Mouse (Mus musculus) limb, embryonic 13.5 days (tissue): ENCODE data around the gene Nup205. TPM values are rescaled to one million over a fixed set of nuclear protein-coding genes. Genes with fewer than 3 reads are reported as not detected.
"Not testable (repeated sequence)": the region's sequence is repeated elsewhere in the genome, so short reads cannot be mapped to it uniquely, and the experiment has no call there.

Experiments used
- ATAC-seq: fragments of 200-750 bp; cut with Nextera tagmentation; 2 replicates; pipeline ENCODE4 v1.8.0; 2017; ENCODE audit warnings: low read depth, moderate number of reproducible peaks, moderate TSS enrichment; ENCODE audit not compliant: low FRiP score
- H3K27ac ChIP-seq: fragments of 300-500 bp; sonication (generic); 2 replicates; pipeline ENCODE4 v1.5.1; 2015; ENCODE audit warnings: inconsistent platforms, mild to moderate bottlenecking, moderate library complexity
- H3K27me3 ChIP-seq: fragments of 300-500 bp; sonication (generic); 2 replicates; pipeline ENCODE4 v1.6.1; 2015; ENCODE audit warnings: mild to moderate bottlenecking, inconsistent platforms
- H3K36me3 ChIP-seq: fragments of 300-500 bp; sonication (generic); 2 replicates; pipeline ENCODE4 v1.6.1; 2015; ENCODE audit warnings: inconsistent platforms, mild to moderate bottlenecking, moderate library complexity
- H3K4me1 ChIP-seq: fragments of 300-500 bp; sonication (generic); 2 replicates; pipeline ENCODE4 v1.6.1; 2015; ENCODE audit warnings: inconsistent platforms
- H3K4me2 ChIP-seq: fragments of 300-500 bp; sonication (generic); replicated peaks from 2 replicates; pipeline ENCODE4 v1.6.1; 2015; ENCODE audit warnings: inconsistent platforms, mild to moderate bottlenecking, moderate library complexity
- H3K4me3 ChIP-seq: fragments of 300-500 bp; sonication (generic); 2 replicates; pipeline ENCODE4 v1.5.1; 2015; ENCODE audit warnings: moderate library complexity, mild to moderate bottlenecking, inconsistent platforms
- H3K9ac ChIP-seq: fragments of 300-500 bp; sonication (generic); 2 replicates; pipeline ENCODE4 v1.6.1; 2015; ENCODE audit warnings: mild to moderate bottlenecking, inconsistent platforms
- H3K9me3 ChIP-seq: fragments of 300-500 bp; sonication (generic); 2 replicates; pipeline ENCODE4 v1.6.1; 2016; ENCODE audit warnings: inconsistent platforms
- WGBS: fragments of 180-500 bp; shearing (Covaris S2); methylation state at CpG from one replicate; pipeline ENCODE4 v1.1.7; 2015; 5-methylcytosine and 5-hydroxymethylcytosine counted together
- polyA plus RNA-seq: library from polyadenylated mRNA; unstranded; fragments of >200 nt; fragmentation: Nextera tagmentation; extraction: Ambion mirVana; gene quantifications from 2 replicates; pipeline ENCODE4 v1.2.1, GENCODE M21; 2015

Nup205 gene
- polyA plus RNA-seq, result 29.4 and 36.0 TPM in 2 replicates

- 3% methylated on average over 34 of the region's 34 CpGs for WGBS
- ATAC-seq, result peak; percentile 91
- Histone ChIP-seq H3K4me1 (peaks cover 9% of the 10 kb centered on the region), H3K36me3 (no peaks in the 10 kb centered on the region), H3K27ac (peak within 1 kb of the TSS; percentile 90), H3K9me3 (no peaks in the 10 kb centered on the region), H3K9ac (peak within 1 kb of the TSS; percentile 92), H3K4me2 (peak within 1 kb of the TSS; percentile 88), H3K27me3 (no peaks in the 10 kb centered on the region), H3K4me3 (peak within 1 kb of the TSS; percentile 90)
These were observed at the start of gene Nup205 for GRCm38 (mm10) chr6:35176979-35177649. TSS of gene Nup205 (plus strand) at chr6:35177421.

- no peaks in the 10 kb centered on the region for H3K27me3 ChIP-seq
- peaks cover 19% of the 10 kb centered on the region for H3K4me1 ChIP-seq
- no peaks in the 10 kb centered on the region for H3K36me3 ChIP-seq
- H3K9ac ChIP-seq, result peak overlapping the region; percentile 92
- H3K4me2 ChIP-seq, result peak overlapping the region; percentile 83
- under 1% methylated on average over 11 of the region's 11 CpGs for WGBS
- no peak for ATAC-seq
- peak overlapping the region; percentile 85 for H3K4me3 ChIP-seq
- H3K9me3 ChIP-seq, result no peaks in the 10 kb centered on the region
- H3K27ac ChIP-seq, result peak overlapping the region; percentile 90; the same call in 1 of the 2 replicates
These were observed 44.4 kb upstream of the Nup205 start for GRCm38 (mm10) chr6:35132806-35133205.

- H3K27me3 ChIP-seq, result no peaks in the 10 kb centered on the region
- peak; percentile 91 for ATAC-seq
- H3K9ac ChIP-seq, result peak overlapping the region; percentile 92
- H3K4me1 ChIP-seq, result peaks cover 19% of the 10 kb centered on the region
- no peaks in the 10 kb centered on the region for H3K9me3 ChIP-seq
- no peaks in the 10 kb centered on the region for H3K36me3 ChIP-seq
- H3K27ac ChIP-seq, result peak overlapping the region; percentile 90
- H3K4me3 ChIP-seq, result peak overlapping the region; percentile 85
- 0% methylated on average over 18 of the region's 25 CpGs for WGBS
- peak overlapping the region; percentile 83 for H3K4me2 ChIP-seq
These were observed 44.0 kb upstream of the Nup205 start for GRCm38 (mm10) chr6:35133246-35133578.

- ATAC-seq, result peak; percentile 99
- under 1% methylated on average over 55 of the region's 55 CpGs for WGBS
- Histone ChIP-seq H3K9me3 (no peaks in the 10 kb centered on the region), H3K4me3 (peak within 1 kb of the TSS; percentile 85), H3K27ac (peak within 1 kb of the TSS; percentile 90), H3K27me3 (no peaks in the 10 kb centered on the region), H3K4me2 (peak within 1 kb of the TSS; percentile 83), H3K4me1 (peaks cover 19% of the 10 kb centered on the region), H3K36me3 (no peaks in the 10 kb centered on the region), H3K9ac (peak within 1 kb of the TSS; percentile 92)
These were observed 43.4 kb upstream of the Nup205 start, which contains the start of gene Cnot4 for GRCm38 (mm10) chr6:35133579-35134488. TSS of gene Cnot4 (minus strand) at chr6:35133724.

GRCm38 (mm10) chr6:35134844-35135243 lies 42.4 kb upstream of the Nup205 start:
- H3K27me3 ChIP-seq, result no peaks in the 10 kb centered on the region
- peak overlapping the region; percentile 85 for H3K4me3 ChIP-seq
- H3K4me2 ChIP-seq, result peak overlapping the region; percentile 73
- H3K9me3 ChIP-seq, result no peaks in the 10 kb centered on the region
- H3K4me1 ChIP-seq, result peaks cover 19% of the 10 kb centered on the region
- ATAC-seq, result no peak
- H3K9ac ChIP-seq, result no peak overlapping the region
- H3K27ac ChIP-seq, result no peak overlapping the region
- 51% methylated on average over 2 of the region's 2 CpGs for whole genome bisulfite sequencing
- no peaks in the 10 kb centered on the region for H3K36me3 ChIP-seq

GRCm38 (mm10) chr6:35140351-35140750 lies 36.9 kb upstream of the Nup205 start:
- H3K9ac ChIP-seq, result no peak overlapping the region
- ATAC-seq, result no peak
- no peak overlapping the region for H3K27ac ChIP-seq
- H3K27me3 ChIP-seq, result no peaks in the 10 kb centered on the region
- 92% methylated on average over 1 of the region's 1 CpGs for WGBS
- H3K4me1 ChIP-seq, result no peaks in the 10 kb centered on the region
- H3K36me3 ChIP-seq, result no peaks in the 10 kb centered on the region
- no peak overlapping the region for H3K4me2 ChIP-seq
- no peak overlapping the region for H3K4me3 ChIP-seq
- no peaks in the 10 kb centered on the region; the same call in 1 of the 2 replicates for H3K9me3 ChIP-seq

GRCm38 (mm10) chr6:35145569-35145968 lies 31.7 kb upstream of the Nup205 start:
- 74% methylated on average over 2 of the region's 2 CpGs for WGBS
- peaks cover 3% of the 10 kb centered on the region; the same call in 1 of the 2 replicates for H3K9me3 ChIP-seq
- no peaks in the 10 kb centered on the region for H3K27me3 ChIP-seq
- no peaks in the 10 kb centered on the region for H3K36me3 ChIP-seq
- H3K4me3 ChIP-seq, result no peak overlapping the region
- ATAC-seq, result no peak
- no peaks in the 10 kb centered on the region for H3K4me1 ChIP-seq
- H3K27ac ChIP-seq, result no peak overlapping the region
- no peak overlapping the region for H3K9ac ChIP-seq
- no peak overlapping the region for H3K4me2 ChIP-seq

GRCm38 (mm10) chr6:35147726-35148422 lies 29.3 kb upstream of the Nup205 start:
- H3K9ac ChIP-seq, result no peak overlapping the region
- no peak for ATAC-seq
- H3K4me1 ChIP-seq, result no peaks in the 10 kb centered on the region
- no peak overlapping the region for H3K27ac ChIP-seq
- peaks cover 3% of the 10 kb centered on the region; the same call in 1 of the 2 replicates for H3K9me3 ChIP-seq
- H3K36me3 ChIP-seq, result no peaks in the 10 kb centered on the region
- no peaks in the 10 kb centered on the region for H3K27me3 ChIP-seq
- WGBS, result 89% methylated on average over 3 of the region's 3 CpGs
- H3K4me3 ChIP-seq, result no peak overlapping the region
- no peak overlapping the region for H3K4me2 ChIP-seq

GRCm38 (mm10) chr6:35154540-35154939 lies 22.7 kb upstream of the Nup205 start:
- H3K9me3 ChIP-seq, result no peaks in the 10 kb centered on the region
- no peak for ATAC-seq
- H3K4me3 ChIP-seq, result no peak overlapping the region
- no peak overlapping the region for H3K4me2 ChIP-seq
- no peaks in the 10 kb centered on the region for H3K4me1 ChIP-seq
- no peaks in the 10 kb centered on the region for H3K27me3 ChIP-seq
- no peaks in the 10 kb centered on the region for H3K36me3 ChIP-seq
- H3K9ac ChIP-seq, result no peak overlapping the region
- no peak overlapping the region for H3K27ac ChIP-seq

GRCm38 (mm10) chr6:35169250-35169649 lies 8.0 kb upstream of the Nup205 start:
- Histone ChIP-seq H3K4me3 (no peak overlapping the region), H3K27ac (no peak overlapping the region), H3K4me1 (no peaks in the 10 kb centered on the region), H3K36me3 (no peaks in the 10 kb centered on the region), H3K9ac (no peak overlapping the region), H3K27me3 (no peaks in the 10 kb centered on the region), H3K9me3 (no peaks in the 10 kb centered on the region), H3K4me2 (no peak overlapping the region)
- no peak for ATAC-seq
- 73% methylated on average over 4 of the region's 4 CpGs for WGBS

- H3K9me3 ChIP-seq, ATAC-seq, H3K27me3 ChIP-seq, H3K4me3 ChIP-seq, H3K27ac ChIP-seq, H3K4me2 ChIP-seq, H3K36me3 ChIP-seq, H3K9ac ChIP-seq, H3K4me1 ChIP-seq: not testable (repeated sequence)
- WGBS, result 67% methylated on average over 3 of the region's 3 CpGs
These were observed 5.2 kb upstream of the Nup205 start for GRCm38 (mm10) chr6:35172028-35172427.

GRCm38 (mm10) chr6:35173181-35173580 lies 4.0 kb upstream of the Nup205 start:
- H3K4me3 ChIP-seq, result no peak overlapping the region
- no peak overlapping the region for H3K9ac ChIP-seq
- H3K9me3 ChIP-seq, result no peaks in the 10 kb centered on the region
- H3K36me3 ChIP-seq, result no peaks in the 10 kb centered on the region
- H3K27ac ChIP-seq, result no peak overlapping the region
- H3K4me1 ChIP-seq, result no peaks in the 10 kb centered on the region
- ATAC-seq, result no peak
- 84% methylated on average over 4 of the region's 4 CpGs for WGBS
- no peaks in the 10 kb centered on the region for H3K27me3 ChIP-seq
- no peak overlapping the region for H3K4me2 ChIP-seq
